Mouse (Mus musculus): ENCODE results near the gene Hist1h2ag.

- no peak for TF ChIP-seq CTCF (IDR thresholded peaks at IDR 0.05; ENCODE audit: low read depth)
- TF ChIP-seq EP300 (IDR thresholded peaks at IDR 0.05; ENCODE audit: low read depth), result no peak
These were observed 34.0 kb downstream of the Hist1h2ag start for GRCm38 (mm10) chr13:22008707-22009106.
